Mouse (Mus musculus) common myeloid progenitor, adult 5-6 weeks (primary cell): ENCODE measurements at regions not wholly inside any gene's neighbourhood (a gene's known extent, or its start where the extent isn't known, plus 50 kb on each side); places are given as distances from the start of the nearest gene placed in this dataset.
"Not testable (repeated sequence)": the region's sequence is repeated elsewhere in the genome, so short reads cannot be mapped to it uniquely, and the experiment has no call there.

Experiments
- ATAC-seq: replicated peaks from 2 replicates; pipeline ENCODE4 v1.8.0; 2016; ENCODE audit warnings: low read depth, mild to moderate bottlenecking, moderate TSS enrichment, inconsistent platforms; ENCODE audit not compliant: poor library complexity, severe bottlenecking

- no peak for ATAC-seq
These were observed 639.7 kb downstream of the Cdh10 start for GRCm38 (mm10) chr15:19458485-19458884.

GRCm38 (mm10) chr15:19473521-19473920, 654.8 kb downstream of the Cdh10 start:
- no peak for ATAC-seq

GRCm38 (mm10) chr15:19493556-19493955, 674.8 kb downstream of the Cdh10 start:
- not testable (repeated sequence) for ATAC-seq

DNA sequence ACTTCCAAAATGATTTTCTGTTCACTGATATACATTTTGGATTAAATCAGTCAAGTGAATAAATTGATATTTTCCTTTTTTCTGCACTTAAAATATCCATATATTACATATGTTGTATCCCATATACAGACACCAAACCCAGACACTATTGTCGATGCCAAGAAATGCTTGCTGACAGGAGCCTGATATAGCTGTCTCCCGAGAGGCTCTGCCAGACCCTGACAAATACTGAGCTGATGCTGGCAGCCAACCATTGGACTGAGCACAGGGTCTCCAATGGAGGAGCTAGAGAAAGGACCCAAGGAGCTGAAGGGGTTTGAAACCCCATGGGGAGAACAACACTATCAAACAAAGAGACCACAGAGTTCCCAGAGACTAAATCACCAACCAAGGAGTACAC, 700.6 kb downstream of the Cdh10 start:
- no peak for ATAC-seq

DNA sequence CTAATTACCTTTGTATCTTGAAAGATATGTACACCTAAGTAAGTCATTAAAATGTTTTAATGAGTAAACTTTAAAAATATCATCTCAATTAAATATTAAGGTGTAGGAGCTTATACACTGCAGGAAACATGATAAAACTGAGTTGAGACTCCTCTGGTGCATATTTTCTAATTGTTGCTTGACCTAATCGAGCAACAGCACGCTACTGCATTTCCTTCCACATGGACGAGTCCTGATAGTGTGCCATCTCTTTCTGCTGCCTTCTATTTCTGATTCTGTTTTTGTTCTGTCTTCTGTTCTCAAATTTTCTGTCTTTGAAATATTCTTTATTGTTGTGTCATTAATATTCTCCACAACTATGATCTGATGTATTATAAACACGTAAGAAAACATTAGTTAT, 721.9 kb downstream of the Cdh10 start:
- ATAC-seq, result no peak

DNA sequence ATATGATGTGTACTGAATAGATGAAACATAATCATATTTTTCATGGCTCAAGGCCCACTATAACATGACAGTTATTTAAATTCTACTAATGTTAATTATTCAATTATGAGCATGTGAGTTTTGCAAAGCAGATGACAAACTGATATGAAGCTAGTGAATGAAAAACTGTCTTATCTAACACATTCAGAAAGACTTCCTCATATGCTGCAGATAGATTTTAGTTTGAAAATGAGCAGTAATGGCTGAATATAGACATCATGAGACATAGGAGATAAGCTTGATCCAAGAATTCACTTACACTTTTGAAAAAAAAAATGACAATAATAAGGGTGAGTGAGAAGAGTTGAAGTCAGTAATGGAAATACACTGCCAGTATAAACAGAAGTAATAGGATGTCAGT, 731.0 kb downstream of the Cdh10 start:
- ATAC-seq, result no peak

DNA sequence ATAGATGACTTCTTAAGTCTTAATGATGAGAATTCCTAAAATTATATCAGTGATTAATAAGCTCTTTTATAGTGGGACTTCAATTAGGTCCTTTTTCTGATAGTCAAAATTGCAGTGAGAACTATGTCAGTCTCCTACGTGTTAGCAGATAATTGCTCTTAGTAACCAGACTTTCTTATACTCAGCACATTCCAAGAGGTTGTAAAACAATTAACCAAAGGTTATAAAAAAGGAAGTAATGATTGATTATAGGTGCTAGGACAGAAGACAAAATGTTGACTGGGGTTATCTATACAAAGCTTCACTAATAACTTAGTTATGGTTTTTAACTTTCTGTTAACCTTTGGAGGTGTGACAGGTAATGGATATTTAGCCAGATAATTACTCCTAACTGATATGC, 766.0 kb downstream of the Cdh10 start:
- ATAC-seq, result no peak

DNA sequence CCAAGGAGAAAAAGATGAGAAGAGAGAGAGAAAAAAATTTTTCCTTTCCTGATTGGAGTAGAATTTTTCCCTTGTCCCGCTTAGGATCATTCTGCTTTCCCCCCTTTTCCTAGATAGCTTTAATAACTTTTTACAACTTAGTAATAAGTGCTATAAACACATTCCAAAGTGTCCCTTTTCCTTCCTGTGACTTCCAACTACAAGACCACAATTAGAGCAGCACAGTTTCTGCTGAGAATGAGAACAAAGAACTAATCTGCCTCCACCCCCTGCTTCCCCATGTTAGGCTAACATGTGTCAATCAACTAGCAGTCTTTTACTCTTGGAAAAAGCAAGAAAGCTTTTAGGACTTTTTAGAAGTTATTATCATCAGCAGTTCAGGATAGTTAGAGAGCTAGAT, 766.5 kb downstream of the Cdh10 start:
- no peak for ATAC-seq

DNA sequence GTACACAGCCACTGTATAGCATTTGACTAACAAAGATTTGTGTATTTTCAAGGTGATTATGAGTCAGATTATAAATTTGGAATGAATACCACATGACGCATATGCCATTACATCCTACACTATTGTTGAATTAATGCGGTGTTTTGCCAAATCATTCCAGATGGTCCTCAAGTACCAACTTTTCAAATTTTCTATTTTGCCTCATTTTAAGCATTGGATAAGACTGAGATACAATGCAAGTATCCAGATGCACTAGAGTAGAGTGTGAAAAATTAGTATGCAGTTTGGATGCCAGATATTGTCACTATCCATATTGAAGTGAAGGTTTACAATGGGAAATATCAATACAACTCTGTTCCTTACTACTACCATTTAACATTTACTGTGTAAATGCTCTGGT, 775.0 kb downstream of the Cdh10 start:
- no peak for ATAC-seq

DNA sequence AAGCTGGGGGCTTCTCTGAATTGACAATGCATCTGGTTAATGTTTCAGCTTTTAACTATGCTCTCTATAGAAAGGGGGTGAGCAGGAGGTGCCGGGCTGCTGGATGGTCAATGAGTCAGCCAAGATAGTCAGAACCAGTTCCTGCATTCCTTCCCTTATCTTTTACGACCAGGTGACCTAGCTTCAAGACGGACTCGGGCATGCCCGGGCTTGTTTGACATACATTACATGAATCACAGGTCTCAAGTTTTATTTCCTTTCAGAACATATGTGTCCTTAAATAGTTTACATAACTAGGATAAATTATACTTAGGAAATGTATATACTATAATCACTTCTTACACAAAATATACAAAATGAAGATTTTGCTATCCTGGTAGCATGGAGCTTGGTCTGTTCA, 803.6 kb downstream of the Cdh10 start:
- ATAC-seq, result not testable (repeated sequence)

GRCm38 (mm10) chr15:19667380-19667779, 781.7 kb upstream of the Cdh12 start:
- ATAC-seq, result no peak

DNA sequence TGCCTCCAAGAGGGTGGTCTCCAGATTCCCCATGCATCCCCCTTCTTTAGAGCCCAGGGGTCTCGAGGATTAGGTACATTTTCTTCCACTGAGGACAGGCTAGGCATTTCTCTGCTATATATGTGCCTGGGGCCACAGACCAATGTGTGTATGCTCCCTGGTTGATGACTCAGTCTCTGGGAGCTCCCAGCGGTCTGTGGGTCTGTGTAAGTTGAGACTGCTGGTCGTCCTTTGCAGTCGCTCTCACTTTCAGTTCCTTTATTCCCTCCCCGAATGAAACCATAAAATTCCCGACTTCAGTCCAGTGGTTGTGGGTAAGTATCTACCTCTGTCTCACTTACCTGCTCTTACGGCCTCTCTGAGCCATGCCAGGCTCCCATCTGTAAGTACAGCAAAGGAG, 773.5 kb upstream of the Cdh12 start:
- peak; percentile 54; the same call in 1 of the 2 replicates for ATAC-seq

DNA sequence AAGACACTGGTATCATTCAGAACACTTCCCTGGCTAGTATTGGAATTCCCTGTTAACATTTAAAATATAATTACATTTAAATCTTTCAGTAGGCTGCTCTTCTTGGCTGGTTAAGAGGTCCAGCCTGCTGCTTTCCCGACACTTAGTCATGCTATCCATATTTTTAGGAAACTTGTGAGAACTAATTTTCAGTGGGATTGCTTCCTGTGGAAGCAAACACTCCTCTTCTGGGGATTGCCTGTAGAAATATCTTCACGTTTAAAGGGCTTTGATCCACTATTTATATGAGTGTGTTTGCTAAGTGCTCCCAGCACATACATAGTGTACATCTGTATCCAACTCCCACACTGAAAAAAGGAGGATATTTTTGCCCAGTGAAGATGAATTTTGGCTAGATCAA, 761.8 kb upstream of the Cdh12 start:
- ATAC-seq, result no peak

DNA sequence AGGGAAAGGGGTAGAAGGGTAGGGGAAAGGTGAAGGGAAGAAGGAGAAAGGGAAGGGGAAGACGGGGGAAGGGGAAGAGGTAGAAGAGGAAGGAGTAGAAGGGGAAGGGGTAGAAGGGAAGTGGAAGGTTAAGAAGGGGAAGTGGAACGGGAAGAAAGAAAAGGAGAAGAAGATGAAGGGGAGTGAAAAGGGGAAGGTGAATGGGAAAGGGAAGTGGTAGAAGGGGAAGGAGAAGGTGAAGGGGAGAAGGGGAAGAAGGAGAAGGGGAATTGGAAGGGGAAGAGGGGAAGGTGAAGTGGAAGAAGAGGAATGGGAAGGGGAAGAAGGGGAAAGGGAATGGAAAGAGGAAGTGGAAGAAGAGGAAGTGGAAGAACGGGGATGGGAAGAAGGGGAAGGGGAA, 737.3 kb upstream of the Cdh12 start:
- ATAC-seq, result 0 out of 2 replicates have a peak, but pooled peaks have one; percentile 32
